Mouse (Mus musculus) stomach, embryonic 14.5 days (tissue): Measurements from ENCODE around the gene Smoc2. TPM values are rescaled to one million over a fixed set of nuclear protein-coding genes. Genes with fewer than 3 reads are reported as not detected.
A peak's percentile ranks its signal among the peaks of the same experiment; 100 is the strongest.

Experiments
- ATAC-seq: fragments of 200-750 bp; cut with Nextera tagmentation; 2 replicates; pipeline ENCODE4 v1.8.0; 2017; ENCODE audit warnings: low read depth, moderate TSS enrichment; ENCODE audit not compliant: insufficient number of reproducible peaks, insufficient read depth, low FRiP score
- H3K27ac ChIP-seq: fragments of 300-500 bp; sonication (generic); 2 replicates; pipeline ENCODE4 v1.5.1; 2014; ENCODE audit warnings: mild to moderate bottlenecking, low read length, moderate library complexity, mixed read lengths
- H3K27me3 ChIP-seq: fragments of 300-500 bp; sonication (generic); 2 replicates; pipeline ENCODE4 v1.6.1; 2014; ENCODE audit warnings: low read length, control low read depth, mixed read lengths; ENCODE audit not compliant: control insufficient read depth, insufficient read depth
- H3K36me3 ChIP-seq: fragments of 300-500 bp; sonication (generic); 2 replicates; pipeline ENCODE4 v1.6.1; 2014; ENCODE audit warnings: mild to moderate bottlenecking, control low read depth, low read length, moderate library complexity, mixed read lengths; ENCODE audit not compliant: control insufficient read depth, insufficient read depth
- H3K4me1 ChIP-seq: fragments of 300-500 bp; sonication (generic); 2 replicates; pipeline ENCODE4 v1.6.1; 2014; ENCODE audit warnings: low read length, control low read depth, mixed read lengths; ENCODE audit not compliant: control insufficient read depth, insufficient read depth
- H3K4me2 ChIP-seq: fragments of 300-500 bp; sonication (generic); replicated peaks from 2 replicates; pipeline ENCODE4 v1.6.1; 2014; ENCODE audit warnings: low read depth, low read length, control low read depth
- H3K4me3 ChIP-seq: fragments of 300-500 bp; sonication (generic); 2 replicates; pipeline ENCODE4 v1.5.1; 2014; ENCODE audit warnings: low read depth, low read length, control low read depth
- H3K9ac ChIP-seq: fragments of 300-500 bp; sonication (generic); replicated peaks from 2 replicates; pipeline ENCODE4 v1.6.1; 2014; ENCODE audit warnings: low read depth, mild to moderate bottlenecking, control low read depth, low read length, moderate library complexity, mixed read lengths
- H3K9me3 ChIP-seq: fragments of 300-500 bp; sonication (generic); 2 replicates; pipeline ENCODE4 v1.6.1; 2016; ENCODE audit warnings: low read depth, low read length, control low read depth; ENCODE audit not compliant: control insufficient read depth
- WGBS: fragments of 180-500 bp; shearing (Covaris S2); extraction: QIAGEN DNeasy Blood & Tissue Kit; methylation state at CpG from one replicate; pipeline ENCODE4 v1.1.7; 2014; 5-methylcytosine and 5-hydroxymethylcytosine counted together
- polyA plus RNA-seq: library from polyadenylated mRNA; unstranded; fragments of >200 nt; fragmentation: Nextera tagmentation; extraction: Ambion mirVana; gene quantifications from 2 replicates; pipeline ENCODE4 v1.2.1, GENCODE M21; 2014

The Smoc2 gene
- polyA plus RNA-seq, 1 experiment from 2014 or later, result 138 TPM

GRCm38 (mm10) chr17:14258906-14259305 lies 20.4 kb upstream of the Smoc2 start:
- Histone ChIP-seq H3K9ac (no peak overlapping the region), H3K9me3 (no peaks in the 10 kb centered on the region), H3K27me3 (no peaks in the 10 kb centered on the region), H3K4me3 (no peak overlapping the region), H3K4me2 (no peak overlapping the region), H3K4me1 (peaks cover 14% of the 10 kb centered on the region), H3K27ac (no peak overlapping the region), H3K36me3 (no peaks in the 10 kb centered on the region)
- whole genome bisulfite sequencing, result 55% methylated on average over 6 of the region's 6 CpGs
- no peak for ATAC-seq

DNA sequence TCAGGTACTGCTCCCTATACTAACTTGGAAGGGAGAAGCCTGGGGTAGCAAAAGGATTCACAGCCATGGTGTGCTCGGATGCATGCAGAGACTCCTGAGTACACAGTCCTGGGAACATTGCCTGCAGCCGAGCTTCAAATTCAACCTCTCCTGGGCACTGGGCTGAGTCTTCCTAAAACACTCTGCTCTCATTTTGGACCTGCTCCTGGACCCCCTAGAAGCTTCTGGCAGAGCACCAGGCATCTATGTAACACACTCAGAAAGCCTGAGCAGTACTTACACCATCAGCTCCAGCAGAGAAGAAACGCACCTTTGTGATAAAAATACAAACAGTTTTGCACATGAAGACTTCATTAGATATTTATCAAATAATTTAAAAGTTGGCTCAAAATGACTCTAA lies 18.3 kb upstream of the Smoc2 start:
- Histone ChIP-seq H3K27ac (no peak overlapping the region), H3K9ac (no peak overlapping the region), H3K4me1 (peaks cover 14% of the 10 kb centered on the region), H3K27me3 (no peaks in the 10 kb centered on the region), H3K4me3 (no peak overlapping the region), H3K36me3 (no peaks in the 10 kb centered on the region), H3K4me2 (no peak overlapping the region), H3K9me3 (no peaks in the 10 kb centered on the region)
- no peak for ATAC-seq
- 70% methylated on average over 3 of the region's 3 CpGs for WGBS

DNA sequence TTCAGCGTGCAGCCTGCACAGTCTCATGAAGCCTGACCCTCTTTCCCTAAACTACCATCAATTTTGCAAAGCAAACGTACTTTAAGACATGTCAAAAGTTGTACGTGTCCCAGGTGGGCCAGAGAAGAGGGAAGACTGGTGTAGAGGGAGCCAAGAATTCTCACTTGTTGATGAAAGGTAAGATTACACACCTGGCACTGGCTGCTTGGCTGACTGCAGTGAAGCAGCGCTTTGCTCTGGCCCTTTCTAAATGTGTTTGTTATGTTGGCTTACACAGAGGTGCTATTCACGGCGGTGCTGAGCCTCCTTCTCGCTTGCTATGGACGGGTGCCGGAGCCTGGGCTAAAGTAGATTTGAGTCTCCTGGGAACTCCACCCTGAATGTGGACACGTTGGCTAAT lies 17.1 kb upstream of the Smoc2 start:
- no peak overlapping the region for H3K4me2 ChIP-seq
- H3K27me3 ChIP-seq, result no peaks in the 10 kb centered on the region
- H3K36me3 ChIP-seq, result no peaks in the 10 kb centered on the region
- peak; percentile 38; the same call in 1 of the 2 replicates for ATAC-seq
- peak overlapping the region; percentile 50; the same call in 1 of the 2 replicates for H3K27ac ChIP-seq
- 34% methylated on average over 10 of the region's 10 CpGs for WGBS
- no peak overlapping the region for H3K9ac ChIP-seq
- H3K4me1 ChIP-seq, result peaks cover 14% of the 10 kb centered on the region
- no peaks in the 10 kb centered on the region for H3K9me3 ChIP-seq
- H3K4me3 ChIP-seq, result no peak overlapping the region

DNA sequence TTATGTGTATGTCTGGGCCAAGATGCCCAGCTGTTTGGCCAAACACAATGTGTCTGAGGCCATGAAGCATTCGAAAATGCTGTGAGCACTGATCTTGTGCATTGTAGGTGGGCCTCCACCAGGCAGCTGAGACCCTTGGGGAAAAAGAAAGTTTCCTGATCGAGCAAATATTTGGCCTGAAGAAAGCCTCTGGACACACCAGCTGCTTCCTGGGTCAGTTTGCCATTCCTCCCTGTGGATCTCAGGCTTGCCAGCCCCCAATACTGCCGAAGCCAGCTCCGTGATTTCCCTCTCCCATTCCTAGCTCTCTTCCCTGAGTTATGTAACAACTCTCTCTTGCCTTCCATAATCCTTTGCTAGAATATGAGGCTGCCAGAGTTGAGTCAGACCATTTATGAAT lies 11.3 kb upstream of the Smoc2 start:
- Histone ChIP-seq H3K9me3 (no peaks in the 10 kb centered on the region), H3K27me3 (no peaks in the 10 kb centered on the region), H3K27ac (no peak overlapping the region), H3K36me3 (no peaks in the 10 kb centered on the region), H3K4me2 (no peak overlapping the region), H3K4me1 (peaks cover 11% of the 10 kb centered on the region), H3K4me3 (no peak overlapping the region), H3K9ac (no peak overlapping the region)
- WGBS, result 67% methylated on average over 4 of the region's 4 CpGs
- no peak for ATAC-seq

- no peaks in the 10 kb centered on the region for H3K9me3 ChIP-seq
- H3K27ac ChIP-seq, result no peak overlapping the region
- ATAC-seq, result peak; percentile 80
- no peak overlapping the region for H3K4me2 ChIP-seq
- H3K4me1 ChIP-seq, result no peaks in the 10 kb centered on the region
- H3K36me3 ChIP-seq, result no peaks in the 10 kb centered on the region
- 57% methylated on average over 6 of the region's 6 CpGs for WGBS
- no peak overlapping the region for H3K4me3 ChIP-seq
- no peaks in the 10 kb centered on the region for H3K27me3 ChIP-seq
- no peak overlapping the region for H3K9ac ChIP-seq
Observed at GRCm38 (mm10) chr17:14273386-14273785, 5.9 kb upstream of the Smoc2 start.

GRCm38 (mm10) chr17:14277310-14277709 lies 2.0 kb upstream of the Smoc2 start:
- H3K27ac ChIP-seq, result no peak overlapping the region
- no peak overlapping the region for H3K9ac ChIP-seq
- H3K27me3 ChIP-seq, result no peaks in the 10 kb centered on the region
- H3K4me1 ChIP-seq, result peaks cover 9% of the 10 kb centered on the region; the same call in 1 of the 2 replicates
- 82% methylated on average over 7 of the region's 7 CpGs for WGBS
- no peaks in the 10 kb centered on the region for H3K36me3 ChIP-seq
- no peak overlapping the region for H3K4me3 ChIP-seq
- H3K4me2 ChIP-seq, result no peak overlapping the region
- ATAC-seq, result no peak
- no peaks in the 10 kb centered on the region for H3K9me3 ChIP-seq

DNA sequence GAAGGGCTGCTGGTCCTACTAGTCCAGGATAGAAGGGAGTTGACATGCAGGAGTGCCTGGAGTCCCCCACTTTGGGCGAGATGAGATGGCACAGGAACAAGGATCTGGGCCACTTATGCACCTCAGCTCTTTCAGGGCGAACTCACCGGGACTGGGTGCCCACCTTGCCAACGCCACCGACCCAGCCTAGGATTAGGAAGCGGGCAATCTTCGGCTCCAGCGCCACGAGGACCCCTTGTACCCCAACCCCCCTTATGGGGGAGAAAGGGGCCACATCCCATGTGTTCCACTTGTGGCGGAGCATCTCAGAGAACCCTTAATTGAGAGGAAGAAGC lies 627 bp downstream of the Smoc2 start:
- Histone ChIP-seq H3K9me3 (no peaks in the 10 kb centered on the region), H3K4me1 (peaks cover 9% of the 10 kb centered on the region; the same call in 1 of the 2 replicates), H3K27ac (no peak overlapping the region), H3K36me3 (no peaks in the 10 kb centered on the region), H3K9ac (peak overlapping the region; percentile 40; the same call in 1 of the 2 replicates), H3K4me2 (peak overlapping the region; percentile 98), H3K4me3 (peak overlapping the region; percentile 59), H3K27me3 (no peaks in the 10 kb centered on the region)
- WGBS, result 2% methylated on average over 10 of the region's 10 CpGs
- ATAC-seq, result no peak

- Histone ChIP-seq H3K4me2 (peak overlapping the region; percentile 98), H3K9ac (peak overlapping the region; percentile 40), H3K9me3 (no peaks in the 10 kb centered on the region), H3K4me3 (peak overlapping the region; percentile 59), H3K36me3 (no peaks in the 10 kb centered on the region), H3K27me3 (no peaks in the 10 kb centered on the region), H3K4me1 (peaks cover 9% of the 10 kb centered on the region; the same call in 1 of the 2 replicates), H3K27ac (peak overlapping the region; percentile 46; the same call in 1 of the 2 replicates)
- no peak for ATAC-seq
- under 1% methylated on average over 31 of the region's 31 CpGs for WGBS
Observed at GRCm38 (mm10) chr17:14280425-14280833, 1.1 kb downstream of the Smoc2 start.

DNA sequence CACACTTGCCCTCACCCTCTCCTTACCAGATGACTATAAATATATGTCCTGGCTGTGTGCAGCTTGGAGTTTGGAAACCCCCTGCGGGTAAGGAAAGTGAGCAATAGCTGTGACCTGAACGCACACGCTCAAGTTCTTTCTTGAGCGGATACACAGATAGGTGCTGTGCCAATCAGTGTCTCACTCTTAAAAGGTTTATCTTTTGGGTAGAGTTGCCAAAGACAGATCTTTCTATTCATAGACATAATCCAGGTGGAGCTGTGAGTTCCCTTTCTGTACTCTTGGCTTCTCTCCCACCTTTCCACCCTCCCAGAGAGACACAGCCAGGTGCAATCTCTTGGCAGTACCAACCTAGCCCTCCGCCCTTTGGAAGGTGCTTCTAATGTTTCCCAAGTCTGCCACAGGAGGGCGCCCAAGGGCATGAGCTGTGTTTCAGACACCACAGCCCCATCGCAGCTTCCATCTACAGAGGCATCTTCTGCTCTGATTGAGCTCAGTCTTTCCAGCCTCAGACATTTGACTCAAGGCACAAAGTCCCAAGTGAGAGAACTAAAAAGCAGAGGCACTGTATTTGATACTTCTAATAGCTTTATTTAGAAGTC lies 8.8 kb downstream of the Smoc2 start:
- H3K9ac ChIP-seq, result no peak overlapping the region
- H3K27ac ChIP-seq, result no peak overlapping the region
- H3K4me3 ChIP-seq, result no peak overlapping the region
- WGBS, result 40% methylated on average over 7 of the region's 7 CpGs
- H3K4me1 ChIP-seq, result peaks cover 9% of the 10 kb centered on the region; the same call in 1 of the 2 replicates
- ATAC-seq, result peak; percentile 23; the same call in 1 of the 2 replicates
- H3K4me2 ChIP-seq, result no peak overlapping the region
- no peaks in the 10 kb centered on the region for H3K36me3 ChIP-seq
- no peaks in the 10 kb centered on the region for H3K9me3 ChIP-seq
- no peaks in the 10 kb centered on the region for H3K27me3 ChIP-seq
